Mouse (Mus musculus) liver, embryonic 14.5 days (tissue): ENCODE data around the gene Smc6.

Experiments
- CTCF ChIP-seq: IDR thresholded peaks from 2 replicates; pipeline ENCODE4 v1.5.1; 2016; ENCODE audit warnings: antibody characterized with exemption, low read depth, control low read depth
- EP300 ChIP-seq: IDR thresholded peaks from 2 replicates; pipeline ENCODE4 v1.6.1; 2016; ENCODE audit warnings: antibody characterized with exemption, low read depth

DNA sequence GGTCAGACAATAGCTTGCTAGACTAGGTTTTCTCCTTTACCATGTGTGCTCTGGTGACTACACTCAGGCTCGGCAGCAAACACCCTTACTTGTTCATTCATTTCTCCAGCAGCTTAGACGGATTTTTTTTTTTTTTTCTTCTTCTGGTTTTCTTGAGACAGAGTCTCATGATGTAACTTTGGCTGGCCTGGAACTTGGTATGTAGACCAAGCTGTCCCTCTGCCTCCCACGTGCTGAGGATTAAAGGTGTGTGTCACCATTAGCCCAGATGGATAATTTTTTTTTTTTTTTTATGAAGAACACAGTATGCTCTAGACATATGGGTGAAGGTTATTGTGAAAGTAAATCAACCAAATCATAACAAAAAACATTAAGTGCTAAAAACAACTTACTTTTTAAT is 15.4 kb upstream of the Smc6 start:
- no peak for TF ChIP-seq CTCF
- TF ChIP-seq EP300 = no peak
